Comparison of ENCODE assay signal across 9 mouse cellular contexts in the genomic region with DNA sequence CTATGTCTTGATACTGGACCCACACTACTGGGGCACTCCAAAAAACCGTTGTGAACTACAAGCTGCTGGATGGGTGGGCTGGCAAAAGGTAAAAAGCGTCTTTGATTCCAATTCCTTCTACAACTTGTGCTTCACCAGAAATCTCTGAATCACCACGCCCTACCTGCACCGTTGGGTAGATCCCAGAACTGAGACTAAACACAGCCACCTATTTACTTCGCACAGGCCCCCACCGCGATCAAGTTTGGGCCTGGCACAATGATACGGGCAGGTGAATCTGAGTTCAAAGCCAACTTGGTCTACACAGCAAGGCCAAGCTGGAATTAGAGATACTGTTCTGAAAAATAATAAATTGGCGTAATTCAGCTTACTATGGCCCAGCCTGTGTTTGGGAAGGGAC. TPM values are rescaled to one million over a fixed set of nuclear protein-coding genes. Genes with fewer than 3 reads are reported as not detected.
DNase-seq lines count a peak whose midpoint lies in the region; ATAC-seq lines count a peak whose summit lies in the region.
"Had no signal": no experiment of that assay in that cellular context is flagged by ENCODE, and none has a peak within 500 bp of the region (broad histone marks: within the 10 kb centered on the region; RNA-seq: fewer than 3 reads in every experiment).

No protein-coding gene starts in this region.

- peaks cover 13% of the 10 kb centered on the region for H3K4me1 ChIP-seq in neural tube, embryonic 11.5 days (ENCODE audit: control insufficient read depth, insufficient read depth, low read length)
- peaks cover 57% of the 10 kb centered on the region for H3K4me1 ChIP-seq in liver, embryonic 15.5 days (replicated peaks)

- 83% methylated on average over 9 of the region's 9 CpGs for WGBS in neural tube, embryonic 11.5 days
- WGBS in liver, embryonic 15.5 days (ENCODE audit: insufficient replicate concordance) = 76% methylated on average over 9 of the region's 9 CpGs

- no peak overlapping the region; the same call in 1 of the 2 replicates for H3K27ac ChIP-seq in neural tube, embryonic 11.5 days (ENCODE audit: low read depth, low read length)
- peak overlapping the region; percentile 100 for H3K27ac ChIP-seq in liver, embryonic 15.5 days (replicated peaks)

- no peaks in the 10 kb centered on the region for H3K9me3 ChIP-seq in neural tube, embryonic 11.5 days (ENCODE audit: control insufficient read depth, low read length)
- no peaks in the 10 kb centered on the region for H3K9me3 ChIP-seq in liver, embryonic 15.5 days (replicated peaks)

- H3K9ac ChIP-seq in neural tube, embryonic 11.5 days (ENCODE audit: low read length) = peak overlapping the region; percentile 63
- H3K9ac ChIP-seq in liver, embryonic 15.5 days = peak overlapping the region; percentile 89

- H3K36me3 ChIP-seq in neural tube, embryonic 11.5 days (ENCODE audit: control insufficient read depth, insufficient read depth, low read length) = peaks cover 42% of the 10 kb centered on the region
- peaks cover 63% of the 10 kb centered on the region for H3K36me3 ChIP-seq in liver, embryonic 15.5 days (replicated peaks)

- ATAC-seq in neural tube, embryonic 11.5 days (ENCODE audit: insufficient read depth, low FRiP score, low TSS enrichment) = no peak
- no peak for ATAC-seq in liver, embryonic 15.5 days (ENCODE audit: insufficient read depth)

- H3K27me3 ChIP-seq in neural tube, embryonic 11.5 days (ENCODE audit: control insufficient read depth, insufficient read depth, low read length) = peaks cover 13% of the 10 kb centered on the region
- H3K27me3 ChIP-seq in liver, embryonic 15.5 days = peaks cover 7% of the 10 kb centered on the region; the same call in 1 of the 2 replicates

- peak overlapping the region; percentile 48 for H3K4me3 ChIP-seq in neural tube, embryonic 11.5 days (ENCODE audit: low read depth, low read length)
- peak overlapping the region; percentile 83 for H3K4me3 ChIP-seq in liver, embryonic 15.5 days (replicated peaks)

- peak; percentile 51 for DNase-seq in cerebellum, adult 11-12 months
- no peak for DNase-seq in cerebellum, postnatal 36 days
- no peak for DNase-seq in neural tube, embryonic 11.5 days (ENCODE audit: low spot score)
- DNase-seq in neural tube, embryonic 10.5 days (ENCODE audit: extremely low spot score, low spot score) = no peak
- no peak for DNase-seq in right cerebral cortex, postnatal 4 days
- DNase-seq in layer of hippocampus, adult 9-10 months (ENCODE audit: low spot score) = no peak
- no peak for DNase-seq in c-Kit-positive CD71-positive TER-119-positive erythroid progenitor cells, embryonic 14.5 days (ENCODE audit: low spot score)
- DNase-seq: gastrocnemius, postnatal 25 days had no signal

- H3K4me2 ChIP-seq in neural tube, embryonic 11.5 days (ENCODE audit: low read depth) = peak overlapping the region; percentile 97
- peak overlapping the region; percentile 100 for H3K4me2 ChIP-seq in liver, embryonic 15.5 days

RNA-seq across cellular contexts. Expression of a gene that starts 0.9 kb away (rescaled TPM):
- 9.3 and 10.9 TPM in 2 replicates for polyA plus RNA-seq in neural tube, embryonic 11.5 days (2014; fragmentation: Nextera tagmentation; extraction: Ambion mirVana)
- polyA plus RNA-seq in liver, embryonic 15.5 days (2015; fragmentation: Nextera tagmentation; extraction: Ambion mirVana) = 7.4 and 9.6 TPM in 2 replicates

RNA-seq across cellular contexts. Expression of a gene that starts 8.0 kb away (rescaled TPM):
- 14.5 and 14.7 TPM in 2 replicates for polyA plus RNA-seq in neural tube, embryonic 11.5 days (2014; fragmentation: Nextera tagmentation; extraction: Ambion mirVana)
- 17.2 and 20.7 TPM in 2 replicates for polyA plus RNA-seq in liver, embryonic 15.5 days (2015; fragmentation: Nextera tagmentation; extraction: Ambion mirVana)

RNA-seq across cellular contexts. Expression of a gene that starts 12.2 kb away (rescaled TPM):
- 151 and 166 TPM in 2 replicates for polyA plus RNA-seq in neural tube, embryonic 11.5 days (2014; fragmentation: Nextera tagmentation; extraction: Ambion mirVana)
- 68.0 and 76.9 TPM in 2 replicates for polyA plus RNA-seq in liver, embryonic 15.5 days (2015; fragmentation: Nextera tagmentation; extraction: Ambion mirVana)

RNA-seq across cellular contexts. Expression of a gene that starts 18.9 kb away (rescaled TPM):
- polyA plus RNA-seq in neural tube, embryonic 11.5 days (2014; fragmentation: Nextera tagmentation; extraction: Ambion mirVana) = 38.1 and 40.3 TPM in 2 replicates
- 8.2 and 11.2 TPM in 2 replicates for polyA plus RNA-seq in liver, embryonic 15.5 days (2015; fragmentation: Nextera tagmentation; extraction: Ambion mirVana)

RNA-seq across cellular contexts. Expression of a gene that starts 38.1 kb away (rescaled TPM):
- polyA plus RNA-seq in neural tube, embryonic 11.5 days (2014; fragmentation: Nextera tagmentation; extraction: Ambion mirVana) = 7.9 and 9.0 TPM in 2 replicates
- 3.2 and 3.8 TPM in 2 replicates for polyA plus RNA-seq in liver, embryonic 15.5 days (2015; fragmentation: Nextera tagmentation; extraction: Ambion mirVana)
